Mouse (Mus musculus) olfactory bulb, adult 2 months (tissue): ENCODE results near the gene Gm10563.

Experiments used
- CTCF ChIP-seq: fragments of 200-500 bp; IDR thresholded peaks from 2 replicates; pipeline ENCODE4 v1.5.1; 2012; ENCODE audit warnings: low read depth, mild to moderate bottlenecking, low read length, moderate library complexity; ENCODE audit not compliant: insufficient read depth
- POLR2A ChIP-seq: fragments of 200-500 bp; IDR thresholded peaks from 2 replicates; pipeline ENCODE4 v1.6.1; 2012; ENCODE audit warnings: mild to moderate bottlenecking, low read depth, low read length, moderate library complexity; ENCODE audit not compliant: insufficient read depth

DNA sequence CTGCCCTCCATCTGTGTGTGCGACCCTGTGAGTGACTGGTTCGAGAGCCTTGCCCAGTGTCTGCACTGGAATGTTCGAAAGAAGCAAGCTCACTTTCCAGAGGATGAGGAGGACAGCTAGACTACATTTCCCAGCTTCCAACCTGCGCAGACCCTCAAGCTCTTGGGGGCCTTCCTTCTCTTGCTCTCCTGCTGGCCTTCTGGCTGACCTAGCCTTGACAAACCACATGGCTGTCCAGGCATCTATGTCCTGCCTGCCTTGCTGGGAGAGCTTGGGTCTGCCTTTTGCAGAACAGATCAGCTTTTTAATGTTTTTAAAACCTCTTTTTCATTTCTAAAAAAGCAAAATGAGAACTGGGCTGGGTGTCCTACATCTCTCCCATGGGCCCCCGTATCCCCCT is 55.9 kb downstream of the Gm10563 start:
- TF ChIP-seq POLR2A (no peak), CTCF (no peak)
